Mouse (Mus musculus) embryo, embryonic 9.5 days (tissue): ENCODE measurements around the gene Unc93b1.
A peak's percentile ranks its signal among the peaks of the same experiment; 100 is the strongest.
"Not testable (repeated sequence)": the region's sequence is repeated elsewhere in the genome, so short reads cannot be mapped to it uniquely, and the experiment has no call there.

Experiments used
- DNase-seq: peaks from one replicate; pipeline ENCODE4 v3.0.0-alpha.2; 2017; ENCODE audit errors: extremely low spot score

The Unc93b1 gene

DNA sequence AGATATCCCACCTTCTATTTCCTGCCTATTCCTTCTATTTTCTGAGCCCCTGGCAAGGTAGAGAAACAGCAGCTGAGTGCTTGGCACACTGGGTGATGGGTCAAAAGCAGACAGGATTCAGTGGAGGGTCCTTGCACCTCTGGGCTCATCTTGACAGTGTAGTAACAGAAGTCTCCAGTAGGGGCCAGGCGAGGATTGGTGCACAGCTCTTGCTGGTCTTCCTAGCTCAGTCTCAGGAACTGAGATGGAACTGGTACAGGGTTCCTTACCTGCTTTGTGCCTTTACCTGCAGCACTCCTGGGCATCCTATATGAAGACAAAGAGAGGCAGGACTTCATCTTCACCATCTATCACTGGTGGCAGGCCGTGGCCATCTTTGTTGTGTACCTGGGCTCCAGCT lies 11.7 kb downstream of the Unc93b1 start:
- peak; percentile 71 for DNase-seq

- no peak for DNase-seq
Observed at GRCm38 (mm10) chr19:3947813-3948212, 12.8 kb downstream of the Unc93b1 start.

- DNase-seq: no peak
Observed at GRCm38 (mm10) chr19:3948546-3948945, 13.6 kb downstream of the Unc93b1 start.

DNA sequence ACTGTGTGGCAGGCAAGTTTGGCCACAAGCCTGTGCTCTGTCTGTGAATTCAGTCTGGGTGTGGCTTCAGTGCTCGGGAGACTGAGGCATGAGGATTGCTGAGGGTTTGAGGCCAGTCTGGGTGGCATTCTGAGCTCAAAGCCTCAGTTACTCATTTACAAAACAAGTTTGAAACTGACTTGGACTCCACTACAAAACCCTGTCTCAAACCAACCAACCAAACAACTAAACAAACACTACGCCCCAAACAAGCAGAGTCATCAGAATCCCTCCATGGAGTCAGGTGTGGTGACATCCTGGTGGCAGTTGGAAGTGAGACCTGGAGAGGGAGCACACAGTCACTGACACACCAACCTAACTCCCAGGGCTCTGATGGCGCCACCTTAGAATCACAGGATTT lies 15.3 kb downstream of the Unc93b1 start:
- no peak for DNase-seq

DNA sequence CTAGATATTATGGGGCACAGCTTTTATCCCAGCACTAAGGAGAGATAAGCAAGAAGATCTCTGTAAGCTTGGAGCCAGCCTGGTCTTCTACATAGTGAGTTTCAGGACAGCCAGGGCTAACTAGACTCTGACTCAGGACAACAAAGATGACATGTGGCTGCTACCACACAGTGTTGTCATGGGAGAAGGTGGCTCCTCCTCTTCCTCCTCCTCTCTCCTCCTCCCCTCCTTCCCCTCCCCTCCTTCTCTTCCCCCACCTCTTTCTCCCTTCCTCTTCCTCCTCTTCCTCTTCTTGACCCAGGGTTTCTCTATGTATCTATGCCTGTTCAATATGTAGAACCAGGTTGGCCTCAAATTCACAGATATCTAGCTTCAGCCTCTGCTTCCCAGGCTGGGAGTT lies 16.5 kb downstream of the Unc93b1 start:
- no peak for DNase-seq

GRCm38 (mm10) chr19:3952099-3952498 lies 17.1 kb downstream of the Unc93b1 start:
- no peak for DNase-seq

GRCm38 (mm10) chr19:3955033-3955432 lies 20.0 kb downstream of the Unc93b1 start:
- DNase-seq: no peak

GRCm38 (mm10) chr19:3955804-3956203 lies 20.8 kb downstream of the Unc93b1 start:
- no peak for DNase-seq

DNA sequence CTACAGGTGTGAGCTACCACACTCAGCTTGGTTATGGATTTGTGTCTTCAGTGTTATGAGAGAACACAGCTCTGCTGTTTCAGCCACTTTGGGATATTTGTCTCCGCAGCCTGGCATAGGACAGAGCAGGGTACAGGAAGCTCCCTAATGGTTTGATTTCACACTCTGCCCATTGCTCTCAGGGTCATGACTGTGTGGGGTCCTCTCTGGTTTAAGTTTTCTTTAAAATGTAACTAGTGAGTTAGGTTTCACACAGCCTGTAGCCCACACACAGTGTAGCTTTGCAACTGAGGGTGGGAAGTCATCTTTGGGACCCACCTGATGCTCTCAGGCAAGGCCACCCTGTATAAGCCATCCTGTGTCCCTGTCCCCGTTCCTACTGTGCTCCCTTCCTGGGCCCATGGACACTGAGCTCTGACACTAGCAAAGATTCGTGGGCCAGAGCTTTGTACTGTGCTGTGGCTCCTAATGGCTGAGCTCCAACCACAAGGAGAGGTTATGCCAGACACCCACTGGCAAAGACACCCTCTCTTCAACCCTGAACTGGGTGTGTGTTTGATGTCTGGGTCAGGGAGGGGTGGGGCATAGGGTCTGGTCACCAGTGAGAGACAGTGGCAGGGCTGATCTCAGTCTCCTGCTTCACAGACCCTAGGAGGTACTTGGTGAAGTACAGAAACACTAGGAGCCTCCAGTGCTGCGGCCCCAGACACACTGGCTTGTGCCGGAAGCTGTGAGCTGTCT lies 22.5 kb downstream of the Unc93b1 start:
- DNase-seq: not testable (repeated sequence)

- no peak for DNase-seq
Observed at GRCm38 (mm10) chr19:3958470-3958869, 23.5 kb downstream of the Unc93b1 start, which contains the start of gene Aldh3b3. Gene Aldh3b3, plus strand, starts transcription at chr19:3958645.

- no peak for DNase-seq
Observed at GRCm38 (mm10) chr19:3959030-3959429, 24.0 kb downstream of the Unc93b1 start.

- DNase-seq: no peak
Observed at GRCm38 (mm10) chr19:3960211-3960610, 25.2 kb downstream of the Unc93b1 start.

DNA sequence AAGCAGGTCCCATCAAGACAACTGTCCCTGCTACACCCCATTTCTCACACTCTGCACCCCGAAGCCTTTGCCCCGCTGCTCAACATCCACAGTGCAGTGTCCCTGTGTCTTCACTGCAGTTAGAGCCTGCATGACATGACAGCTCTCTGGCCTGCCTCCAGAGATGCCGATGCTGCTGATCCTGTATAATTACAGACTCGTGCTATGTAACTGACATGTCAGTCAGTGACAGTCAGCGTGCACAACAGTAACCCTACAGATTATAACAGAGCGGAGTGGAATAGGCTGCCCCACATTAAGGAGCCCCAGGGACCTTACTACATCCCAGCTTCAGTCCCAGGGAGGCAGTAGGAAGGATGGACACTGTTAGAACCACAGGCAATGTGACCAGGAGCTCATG lies 26.8 kb downstream of the Unc93b1 start:
- not testable (repeated sequence) for DNase-seq

- DNase-seq: no peak
Observed at GRCm38 (mm10) chr19:3962469-3962868, 27.5 kb downstream of the Unc93b1 start.

DNA sequence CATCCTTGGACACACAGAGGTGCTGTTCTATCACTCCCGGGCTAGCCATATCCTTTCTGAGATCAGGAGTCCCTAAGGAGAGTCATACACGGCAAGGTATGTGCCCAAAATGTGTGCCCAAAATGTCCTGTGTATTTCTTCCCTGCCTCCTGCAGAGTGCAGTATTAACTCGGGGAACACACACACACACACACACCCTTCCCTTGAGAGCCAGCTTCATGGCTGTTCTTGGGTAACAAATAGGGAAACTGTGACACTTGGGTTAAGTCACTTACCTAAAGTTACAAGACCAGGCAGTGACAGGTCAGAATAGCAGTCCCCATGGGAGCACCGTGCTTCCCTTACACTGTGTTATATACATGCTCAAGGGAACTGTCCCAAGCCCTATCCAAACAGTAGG lies 29.0 kb downstream of the Unc93b1 start:
- no peak for DNase-seq

DNA sequence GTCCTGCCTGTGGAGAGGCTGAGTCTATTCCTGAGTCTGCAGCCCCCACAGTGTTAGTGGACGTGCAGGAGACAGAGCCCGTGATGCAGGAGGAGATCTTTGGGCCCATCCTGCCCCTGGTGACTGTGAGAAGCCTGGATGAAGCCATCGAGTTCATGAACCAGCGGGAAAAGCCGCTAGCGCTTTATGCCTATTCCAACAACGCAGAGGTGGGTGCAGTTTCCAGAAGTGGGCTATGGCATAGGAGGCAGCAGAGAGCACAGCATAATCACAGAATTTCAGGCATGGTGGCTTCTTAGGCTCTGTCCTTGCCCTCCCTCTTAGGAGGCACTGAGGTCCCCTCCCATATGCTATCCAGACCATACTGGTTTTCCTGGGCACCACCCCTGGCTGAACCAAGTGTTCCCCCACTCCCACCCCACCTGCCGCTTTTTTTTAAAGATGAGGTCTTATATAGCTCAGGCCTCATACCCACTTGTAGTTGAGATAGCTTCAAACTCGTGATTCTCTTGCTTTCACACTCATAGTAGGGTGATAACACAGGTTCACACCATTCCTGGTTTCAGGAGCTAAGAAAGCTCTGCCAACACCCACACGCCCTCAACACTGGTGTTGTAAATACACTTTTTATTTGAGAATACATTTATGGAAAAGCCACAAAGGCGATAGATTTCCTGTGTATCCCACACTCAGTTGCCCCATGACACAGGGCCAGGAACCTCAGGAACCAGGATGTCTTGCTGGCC lies 31.5 kb downstream of the Unc93b1 start:
- DNase-seq: no peak

- no peak for DNase-seq
Observed at GRCm38 (mm10) chr19:3967258-3967657, 32.3 kb downstream of the Unc93b1 start.

GRCm38 (mm10) chr19:3972229-3972628 lies 37.2 kb downstream of the Unc93b1 start, which contains the start of gene Aldh3b2:
Gene Aldh3b2, plus strand, starts transcription at chr19:3972328.
- DNase-seq: no peak

DNA sequence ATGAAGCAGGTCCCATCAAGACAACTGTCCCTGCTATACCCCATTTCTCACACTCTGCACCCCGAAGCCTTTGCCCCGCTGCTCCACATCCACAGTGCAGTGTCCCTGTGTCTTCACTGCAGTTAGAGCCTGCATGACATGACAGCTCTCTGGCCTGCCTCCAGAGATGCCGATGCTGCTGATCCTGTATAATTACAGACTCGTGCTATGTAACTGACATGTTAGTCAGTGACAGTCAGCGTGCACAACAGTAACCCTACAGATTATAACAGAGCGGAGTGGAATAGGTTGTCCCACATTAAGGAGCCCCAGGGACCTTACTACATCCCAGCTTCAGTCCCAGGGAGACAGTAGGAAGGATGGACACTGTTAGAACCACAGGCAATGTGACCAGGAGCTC lies 39.6 kb downstream of the Unc93b1 start:
- DNase-seq: not testable (repeated sequence)

DNA sequence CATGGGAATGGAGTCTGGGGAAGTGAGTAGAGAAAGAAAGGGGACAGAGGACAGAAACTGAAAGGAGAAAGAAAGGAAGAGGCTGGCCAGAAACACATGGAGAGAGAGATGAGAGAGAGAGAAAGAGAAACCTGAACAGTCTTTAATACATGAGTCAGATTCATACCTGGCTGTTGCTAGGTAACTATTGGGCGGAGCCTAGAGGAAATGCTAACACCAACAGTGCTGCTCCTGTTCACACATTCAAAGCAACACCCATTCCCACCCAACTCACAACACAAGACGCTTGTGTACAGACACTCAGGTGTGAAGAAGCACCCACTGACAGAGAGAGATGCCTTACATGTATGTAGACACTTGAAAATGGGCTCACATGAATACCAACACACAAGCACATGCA lies 40.9 kb downstream of the Unc93b1 start:
- no peak for DNase-seq

- peak; percentile 83 for DNase-seq
Observed at GRCm38 (mm10) chr19:3980309-3980708, 45.3 kb downstream of the Unc93b1 start.

GRCm38 (mm10) chr19:3980917-3981316 lies 45.9 kb downstream of the Unc93b1 start:
- DNase-seq: no peak
